9 mouse cellular contexts compared by ENCODE assay signal in the genomic region with DNA sequence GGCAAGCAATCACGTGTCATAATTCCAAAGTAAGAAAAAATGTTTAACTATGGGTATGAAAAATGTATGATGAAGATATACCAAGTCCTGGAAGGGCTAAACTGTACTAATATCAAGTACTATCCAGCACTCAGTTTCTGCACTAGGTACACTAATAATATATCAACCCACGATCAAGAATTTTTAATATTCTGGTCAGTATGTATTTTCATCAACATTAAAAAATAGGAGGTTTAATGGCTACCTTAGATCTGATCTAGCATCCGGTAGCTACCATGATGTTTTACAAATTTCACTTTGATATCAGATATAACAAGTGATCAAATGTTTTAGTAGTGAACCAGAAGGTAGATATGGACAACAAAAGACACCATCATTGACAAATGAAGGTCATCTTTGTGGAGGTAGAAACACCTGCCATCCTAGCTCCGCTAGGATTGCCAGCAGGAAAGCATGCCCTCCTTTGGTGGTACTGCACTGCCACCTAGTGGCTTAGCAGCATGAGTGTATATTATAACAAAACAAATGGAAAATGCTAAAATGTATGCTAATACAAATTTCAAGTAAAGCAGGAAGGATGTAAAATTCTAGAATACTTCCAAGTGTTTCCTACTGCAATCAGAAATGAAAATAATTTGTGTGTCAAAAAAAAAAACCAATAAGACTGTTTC. TPM values are rescaled to one million over a fixed set of nuclear protein-coding genes. Genes with fewer than 3 reads are reported as not detected.
DNase-seq lines count a peak whose midpoint lies in the region; ATAC-seq lines count a peak whose summit lies in the region.
"Had no signal": no experiment of that assay in that cellular context is flagged by ENCODE, and none has a peak within 500 bp of the region (broad histone marks: within the 10 kb centered on the region; RNA-seq: fewer than 3 reads in every experiment).

No protein-coding gene starts in this region.

- H3K9me3 ChIP-seq in limb, embryonic 11.5 days (ENCODE audit: control insufficient read depth, low read length): no peaks in the 10 kb centered on the region
- H3K9me3 ChIP-seq: megakaryocyte, embryonic 14.5 days had no signal

- peak; percentile 27 for DNase-seq in ovary, postnatal 36 days (ENCODE audit: low spot score)
- DNase-seq in ovary, adult 18-20 months (ENCODE audit: low spot score): no peak
- DNase-seq in adrenal gland, adult 2 months: peak; percentile 35
- DNase-seq in embryo, embryonic 10.5 days (ENCODE audit: low spot score): peak; percentile 75
- peak; percentile 78 for DNase-seq in limb, embryonic 11.5 days (ENCODE audit: low spot score)
- peak; percentile 7 to 34 for DNase-seq in natural killer cell, adult 2 months (ENCODE audit: low spot score in 2 of 2)
- peak; percentile 29 to 31 for DNase-seq in thymus, postnatal 36 days

- no peak overlapping the region for H3K4me3 ChIP-seq in limb, embryonic 11.5 days (ENCODE audit: low read depth, low read length)
- H3K4me3 ChIP-seq: megakaryocyte, embryonic 14.5 days had no signal

- no peaks in the 10 kb centered on the region for H3K36me3 ChIP-seq in limb, embryonic 11.5 days (ENCODE audit: control insufficient read depth, insufficient read depth, low read length)

- ATAC-seq in hematopoietic stem cell, adult 5-6 weeks (replicated peaks in 1 of 2; ENCODE audit: insufficient read depth in 1 of 2, low FRiP score in 2 of 2, low TSS enrichment in 1 of 2, low read depth in 1 of 2, poor library complexity in 2 of 2, severe bottlenecking in 2 of 2): peak; percentile 73 to 77; a peak in 3 of 4 replicates
- no peak for ATAC-seq in limb, embryonic 11.5 days (ENCODE audit: insufficient number of reproducible peaks, low FRiP score, low TSS enrichment, low read depth)

- no peak overlapping the region for H3K4me2 ChIP-seq in limb, embryonic 11.5 days (ENCODE audit: low read depth, severe bottlenecking)

- H3K27ac ChIP-seq in limb, embryonic 11.5 days (replicated peaks; ENCODE audit: low read depth, low read length): no peak overlapping the region

- no peak overlapping the region for H3K9ac ChIP-seq in limb, embryonic 11.5 days (ENCODE audit: low read length)

- 53% methylated on average over 4 of the region's 4 CpGs for WGBS in limb, embryonic 11.5 days

- no peaks in the 10 kb centered on the region for H3K4me1 ChIP-seq in limb, embryonic 11.5 days (ENCODE audit: control insufficient read depth, insufficient read depth, low read length)
- H3K4me1 ChIP-seq: megakaryocyte, embryonic 14.5 days had no signal

- no peaks in the 10 kb centered on the region for H3K27me3 ChIP-seq in limb, embryonic 11.5 days (ENCODE audit: control insufficient read depth, insufficient read depth, low read length)
- H3K27me3 ChIP-seq: megakaryocyte, embryonic 14.5 days had no signal

RNA-seq across cellular contexts. Expression of a gene that starts 20.5 kb away (rescaled TPM):
- total RNA-seq in adrenal gland, adult 2 months (2021): 1 to 10 TPM; 4.6 to 6.0 TPM
- 0.08 TPM in 1 of 2 replicates, not detected in the other for polyA plus RNA-seq in adrenal gland, adult 2 months (2012; rRNA removed)
- total RNA-seq in hematopoietic stem cell, adult 5-6 weeks (2017): 7.2 and 13.3 TPM in 2 replicates
- 2.1 and 2.4 TPM in 2 replicates for polyA plus RNA-seq in limb, embryonic 11.5 days (2014; fragmentation: Nextera tagmentation; extraction: Ambion mirVana)
